Mouse (Mus musculus) heart, postnatal 0 days (tissue): ENCODE results near the gene Gm45213.

Source experiments
- CTCF ChIP-seq: IDR thresholded peaks from 2 replicates; pipeline ENCODE4 v1.5.1; 2016; ENCODE audit warnings: antibody characterized with exemption, control low read depth, low read depth
- EP300 ChIP-seq: IDR thresholded peaks from 2 replicates; pipeline ENCODE4 v1.6.1; 2016; ENCODE audit warnings: antibody characterized with exemption, low read depth

DNA sequence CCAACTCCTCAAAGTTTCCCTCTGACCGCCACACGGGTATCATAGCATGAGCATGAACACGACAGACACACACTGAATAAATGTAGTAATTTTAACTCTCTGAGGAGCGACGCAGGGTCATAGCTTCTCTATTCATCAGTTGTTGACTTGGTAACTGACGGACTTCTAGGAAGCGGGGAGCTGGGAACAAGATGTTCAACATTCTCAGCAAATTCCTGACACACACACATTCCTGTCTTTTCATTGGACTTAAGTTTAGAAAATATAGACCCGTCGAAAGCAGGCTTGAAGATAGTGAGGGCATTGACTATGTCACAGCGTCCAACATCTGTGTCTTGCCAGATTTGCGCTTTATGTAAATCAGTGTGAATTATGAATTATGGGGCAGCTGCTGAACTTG is 63.8 kb downstream of the Gm45213 start:
- TF ChIP-seq EP300 (no peak), CTCF (no peak)
